Mouse (Mus musculus) CD4-positive, CD25-positive, alpha-beta regulatory T cell, adult 2 months (primary cell): ENCODE data around the gene Mpv17l2.

Source experiments
- DNase-seq: peaks from one replicate; pipeline ENCODE4 v3.0.0-alpha.2; 2012; ENCODE audit warnings: low read depth, low spot score

Mpv17l2 gene

DNA sequence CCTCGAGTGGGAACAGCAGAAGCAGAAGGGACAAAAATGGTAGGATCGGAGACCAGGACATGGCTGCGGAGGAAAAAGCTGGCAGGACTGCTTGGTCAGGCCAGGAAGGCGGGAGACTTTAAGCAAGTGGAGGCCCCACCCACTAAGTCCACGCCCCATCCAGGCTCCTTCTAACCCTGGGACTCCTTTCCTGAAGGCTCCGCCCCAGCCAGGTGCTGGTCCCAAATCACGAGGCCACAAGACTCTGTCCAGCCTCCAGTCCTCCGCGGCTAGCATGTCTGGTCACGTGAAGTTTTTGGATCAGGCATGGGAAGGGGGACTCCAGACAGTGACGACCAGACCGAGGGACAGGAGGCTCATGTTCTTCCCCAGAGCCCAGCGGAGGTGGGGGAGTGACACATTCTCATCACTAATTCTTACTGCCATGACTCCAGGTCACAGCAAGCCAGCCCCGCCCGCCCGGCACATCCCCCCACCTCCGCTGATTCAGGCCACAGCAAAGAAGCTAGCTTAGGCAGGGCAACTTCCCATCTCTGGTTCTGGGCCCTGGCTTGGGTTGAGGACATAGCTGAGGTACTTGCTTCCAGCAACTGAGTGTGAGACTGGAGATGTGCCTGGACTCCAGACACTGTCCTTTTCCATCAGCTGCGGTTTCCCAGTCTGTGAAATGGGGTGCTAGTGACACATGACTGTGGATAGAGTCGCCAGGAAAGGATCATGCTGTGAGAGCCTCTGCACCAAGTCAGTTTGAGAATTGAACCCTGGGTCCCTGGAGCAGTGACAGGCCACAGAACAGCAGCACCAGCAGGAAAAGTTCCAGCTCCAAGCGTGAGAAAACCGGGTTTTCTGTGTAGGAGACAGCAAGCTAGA lies 6.1 kb upstream of the Mpv17l2 start:
- peak; percentile 54 for DNase-seq

DNA sequence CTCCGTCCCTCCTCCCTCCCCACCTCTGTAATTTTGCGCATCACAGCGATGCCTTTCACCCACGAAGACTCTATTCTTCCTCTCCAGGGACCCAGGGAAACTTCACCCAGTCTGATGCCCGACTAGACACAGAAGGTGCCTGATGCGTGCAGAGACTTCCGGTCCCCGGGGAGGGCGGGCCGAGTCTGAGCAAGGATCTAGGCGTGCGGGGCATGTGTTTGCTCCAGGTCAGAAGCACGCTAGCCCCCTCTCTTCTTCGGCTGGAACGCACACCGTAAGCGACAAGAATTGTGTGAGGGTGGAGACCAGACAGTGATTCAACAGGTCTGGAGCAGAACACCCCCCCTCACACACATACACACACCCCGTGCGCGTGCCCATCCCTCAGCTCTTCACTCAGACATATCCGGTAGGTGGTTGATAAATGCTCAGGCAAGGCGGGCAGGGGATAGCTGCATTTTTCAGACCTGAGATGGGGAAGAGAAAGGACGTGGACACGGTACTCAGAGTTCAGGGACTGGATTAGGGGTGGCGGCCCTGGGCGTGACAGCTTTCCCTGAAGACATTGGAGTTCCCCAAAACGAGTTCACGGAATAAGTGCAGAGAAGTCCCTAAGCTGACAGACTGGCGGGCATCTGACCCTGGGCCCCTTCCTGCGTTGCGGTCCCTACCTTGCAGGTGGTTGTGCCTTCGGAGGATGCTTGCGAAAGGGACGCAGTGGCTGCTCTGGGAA lies 5.3 kb upstream of the Mpv17l2 start:
- DNase-seq: peak; percentile 81

DNA sequence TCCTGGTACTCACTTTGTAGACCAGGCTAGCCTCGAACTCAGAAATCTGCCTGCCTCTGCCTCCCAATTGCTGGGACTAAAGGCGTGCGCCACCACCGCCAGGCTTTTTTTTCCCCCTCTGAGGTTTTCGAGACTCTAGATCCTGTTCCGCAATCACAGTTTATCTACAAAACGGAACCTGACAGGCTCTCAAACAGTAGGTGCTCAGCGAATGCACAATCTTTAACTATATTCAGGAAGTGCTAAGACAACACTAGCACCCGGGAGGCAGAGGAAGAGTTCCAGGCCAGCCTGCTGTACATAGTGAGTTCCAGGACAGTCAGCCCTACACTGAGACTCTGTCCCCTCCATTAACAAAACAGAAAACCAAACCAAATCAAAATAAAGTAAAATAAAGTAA lies 4.6 kb upstream of the Mpv17l2 start:
- DNase-seq: no peak

DNA sequence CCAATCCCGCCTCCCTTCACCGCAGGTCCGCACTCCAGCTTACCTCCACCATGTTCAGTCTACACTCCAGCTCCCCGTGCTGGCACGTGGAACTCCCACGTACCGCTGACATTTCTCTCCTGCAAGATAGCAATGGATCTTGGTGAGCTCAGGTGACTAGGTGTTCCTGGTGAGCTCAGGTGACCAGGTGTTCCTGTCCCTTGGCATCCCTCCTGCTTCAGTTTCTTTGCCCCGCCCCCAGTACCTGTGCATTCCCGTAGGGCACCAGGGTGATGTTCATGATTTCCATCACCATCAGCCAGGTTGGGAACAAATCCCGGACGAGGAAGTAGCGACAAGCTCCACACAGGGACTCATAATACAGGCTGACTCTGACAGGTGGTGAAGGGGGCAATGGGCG lies 3.9 kb upstream of the Mpv17l2 start:
- no peak for DNase-seq

DNA sequence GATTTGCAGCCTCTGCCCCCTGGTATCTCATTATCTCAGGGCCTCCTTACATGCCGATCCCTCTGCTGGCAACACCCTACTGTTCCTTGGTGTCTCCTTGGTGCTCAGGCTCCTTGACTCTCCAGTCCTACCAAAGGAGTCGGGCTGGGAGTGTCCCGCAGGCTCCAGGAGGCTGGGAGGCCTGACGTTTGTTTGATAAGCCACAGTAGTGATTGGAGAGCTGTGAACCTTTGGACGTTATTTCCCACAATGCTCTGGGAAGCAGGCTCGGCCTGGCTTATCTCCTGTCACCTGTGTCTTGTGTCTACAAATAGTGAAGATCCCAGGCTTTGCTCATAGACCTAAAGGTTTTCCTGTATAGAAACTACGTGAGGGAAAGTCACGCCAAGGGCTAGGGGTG lies 3.3 kb upstream of the Mpv17l2 start:
- DNase-seq: no peak

DNA sequence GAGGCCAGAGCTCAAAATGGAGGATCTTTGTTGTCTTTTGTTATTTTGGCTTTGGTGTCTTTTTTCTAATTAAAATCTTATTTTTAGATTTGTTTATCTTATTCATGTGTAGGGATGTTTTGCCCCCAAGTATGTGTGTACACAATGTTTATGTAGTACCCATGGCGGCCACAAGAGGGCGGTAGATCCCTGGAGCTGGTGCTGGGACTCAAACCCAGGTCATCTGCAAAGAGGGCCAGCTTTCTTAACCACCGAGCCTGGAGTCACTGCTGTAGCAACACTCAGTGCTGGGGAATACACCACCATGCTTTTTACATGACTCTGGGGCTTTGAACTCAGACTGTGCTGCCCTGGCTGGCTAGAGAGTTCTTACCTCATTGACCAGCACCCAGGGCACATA lies 2.6 kb upstream of the Mpv17l2 start:
- peak; percentile 75 for DNase-seq

DNA sequence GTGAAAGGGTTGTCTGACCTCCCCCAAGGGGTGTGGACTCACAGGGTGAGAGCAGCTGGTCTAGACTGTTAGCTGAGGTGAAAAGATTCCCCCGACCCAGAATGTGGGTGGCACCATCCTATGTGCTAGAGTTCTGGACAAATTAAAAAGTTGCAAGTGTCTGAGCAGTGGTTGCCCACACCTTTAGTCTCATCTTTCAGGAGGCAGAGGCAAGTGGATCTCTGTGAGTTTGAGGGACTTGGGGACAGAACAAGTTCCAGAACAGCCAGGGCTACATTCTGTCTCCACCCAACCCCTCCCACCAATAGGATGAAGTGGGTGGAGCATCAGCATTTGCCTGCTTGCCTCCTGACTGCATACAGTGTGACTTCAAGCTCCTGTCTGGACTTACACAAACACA lies 1.4 kb upstream of the Mpv17l2 start:
- DNase-seq: no peak

DNA sequence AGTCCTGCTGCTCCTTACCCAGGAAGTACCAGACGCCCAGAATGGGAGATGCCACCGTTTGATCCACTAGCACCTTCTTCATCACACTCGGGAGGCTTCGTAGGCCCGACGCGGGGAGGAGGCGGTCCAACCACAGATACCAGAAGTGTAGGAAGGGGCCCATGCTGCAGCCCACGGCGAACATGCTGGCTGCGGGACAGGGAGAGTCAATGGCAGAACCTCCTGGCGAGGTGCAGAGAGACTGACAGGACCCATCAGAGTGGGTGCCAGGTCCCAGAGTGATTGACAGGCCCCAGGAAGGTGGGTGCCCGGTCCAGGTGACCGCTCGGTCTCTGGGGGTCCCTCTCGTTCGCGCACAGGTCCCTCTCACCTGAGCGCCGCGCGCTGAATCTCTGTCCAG lies 396 bp downstream of the Mpv17l2 start:
- peak; percentile 53 for DNase-seq

DNA sequence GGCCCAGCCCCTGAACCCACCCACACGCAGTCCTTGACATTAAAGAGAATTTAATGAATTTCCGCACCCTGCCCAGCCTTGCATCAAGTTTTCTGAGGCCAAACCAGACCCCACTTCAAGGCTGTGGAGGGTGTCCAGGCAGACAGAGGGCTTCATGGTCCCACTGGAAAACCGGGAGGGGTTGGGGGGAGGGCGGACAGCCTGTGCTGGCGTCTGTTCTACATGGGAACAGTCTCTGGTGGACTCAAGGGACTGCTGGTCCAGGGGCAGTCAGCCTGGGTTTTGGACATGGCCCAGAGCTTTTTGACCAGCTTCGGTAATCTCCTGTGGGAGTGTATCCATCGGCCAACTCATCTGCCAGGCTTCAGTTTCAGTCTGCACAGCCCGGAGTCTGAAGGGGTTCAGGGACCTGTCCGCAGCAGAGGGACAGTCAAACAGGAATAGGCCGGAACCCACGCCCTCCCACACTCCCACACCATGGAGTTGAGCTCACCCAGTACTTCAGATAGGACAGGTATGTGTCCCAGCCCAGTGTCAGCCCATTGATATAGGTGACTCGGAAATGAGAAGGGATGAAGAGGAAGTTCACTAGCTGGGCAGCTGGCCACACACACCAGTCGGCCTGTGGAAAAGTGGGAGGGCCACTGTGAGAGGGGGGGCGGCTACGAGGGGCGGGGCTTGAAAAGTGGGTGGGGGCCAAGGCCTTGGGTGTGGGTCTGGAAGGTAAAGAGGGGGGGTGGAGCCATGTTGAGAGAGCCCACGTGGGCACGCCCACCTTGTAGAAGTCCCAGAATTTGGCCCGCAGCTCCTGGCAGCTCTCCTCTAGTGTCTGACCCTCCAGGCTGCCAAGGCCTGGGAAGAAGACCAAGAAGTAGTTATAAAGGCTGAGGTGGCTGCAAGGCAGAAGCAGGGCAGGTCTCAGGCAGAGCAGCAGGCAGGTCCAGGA lies 1.9 kb downstream of the Mpv17l2 start:
- DNase-seq: no peak

DNA sequence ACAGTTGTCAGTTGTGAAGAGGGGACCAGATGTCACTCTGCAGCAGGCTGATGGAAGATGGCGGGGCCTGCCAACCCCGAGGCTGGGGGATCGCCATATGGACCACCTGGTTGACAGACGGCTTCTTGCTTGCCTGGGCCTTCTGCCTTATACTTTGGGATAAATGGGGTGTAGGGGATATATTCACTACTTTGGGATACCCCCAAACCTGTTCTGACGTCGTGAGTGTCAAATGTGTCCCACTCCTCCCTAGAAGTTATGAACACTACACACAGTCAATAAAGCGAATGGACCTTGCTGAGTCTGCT lies 2.5 kb downstream of the Mpv17l2 start:
- DNase-seq: no peak

DNA sequence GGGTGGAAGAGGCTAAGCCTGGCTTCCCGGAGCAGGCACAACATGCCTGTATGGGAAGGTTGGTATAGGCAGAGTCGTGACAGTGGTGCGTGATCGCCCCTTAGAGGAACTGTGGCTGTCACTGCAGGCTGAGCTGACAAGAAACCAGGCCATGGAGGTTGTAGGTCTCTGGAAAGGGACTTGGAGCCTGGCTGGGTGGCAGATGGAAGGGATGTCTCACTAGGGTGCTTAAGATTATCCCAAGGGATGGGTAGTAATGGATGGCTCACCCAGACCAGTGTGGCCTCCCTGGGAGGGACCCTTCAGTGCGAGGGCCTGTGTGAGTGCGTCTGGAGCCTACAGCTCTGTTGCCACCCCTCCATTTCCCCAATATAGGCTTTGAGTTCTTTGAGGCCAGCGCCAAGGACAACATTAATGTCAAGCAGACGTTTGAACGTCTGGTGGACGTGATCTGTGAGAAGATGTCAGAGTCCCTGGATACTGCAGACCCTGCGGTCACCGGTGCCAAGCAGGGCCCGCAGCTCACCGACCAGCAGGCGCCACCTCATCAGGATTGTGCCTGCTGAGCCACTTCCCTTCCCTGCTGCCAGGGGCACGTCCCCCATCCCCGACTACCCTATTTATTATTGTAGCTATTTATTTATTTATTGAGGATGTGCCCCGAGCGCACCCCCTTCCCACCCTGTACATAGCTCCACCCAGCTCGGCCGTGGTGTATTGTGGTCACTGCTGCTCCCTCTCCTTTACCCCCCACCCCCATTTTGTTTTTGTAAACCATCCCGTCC lies 3.0 kb downstream of the Mpv17l2 start:
- DNase-seq: peak; percentile 55

DNA sequence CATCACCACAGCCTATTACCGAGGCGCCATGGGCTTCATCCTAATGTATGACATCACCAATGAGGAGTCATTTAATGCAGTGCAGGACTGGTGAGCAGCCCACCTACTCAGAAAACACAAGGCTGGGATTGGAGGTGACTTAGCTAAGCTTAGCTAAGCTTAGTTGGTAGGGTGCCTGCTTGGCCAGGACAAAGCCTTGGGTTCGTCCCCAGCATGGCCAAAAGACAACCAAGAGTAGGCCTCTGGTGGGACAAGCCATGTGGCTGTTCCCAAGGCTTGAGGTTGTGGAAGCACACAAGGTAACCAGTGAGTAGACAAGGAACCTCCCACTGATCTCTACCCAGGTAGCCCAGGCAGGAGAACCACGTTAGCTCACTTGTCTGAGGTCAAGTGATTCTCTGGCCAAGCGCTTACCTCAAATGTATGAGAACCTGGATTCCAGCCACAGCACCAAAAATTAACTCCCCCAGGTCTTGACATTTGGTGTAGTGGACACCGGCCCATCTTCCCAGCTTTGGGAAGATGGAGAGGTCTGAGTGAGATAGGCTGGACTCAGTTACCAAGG lies 4.2 kb downstream of the Mpv17l2 start:
- no peak for DNase-seq

DNA sequence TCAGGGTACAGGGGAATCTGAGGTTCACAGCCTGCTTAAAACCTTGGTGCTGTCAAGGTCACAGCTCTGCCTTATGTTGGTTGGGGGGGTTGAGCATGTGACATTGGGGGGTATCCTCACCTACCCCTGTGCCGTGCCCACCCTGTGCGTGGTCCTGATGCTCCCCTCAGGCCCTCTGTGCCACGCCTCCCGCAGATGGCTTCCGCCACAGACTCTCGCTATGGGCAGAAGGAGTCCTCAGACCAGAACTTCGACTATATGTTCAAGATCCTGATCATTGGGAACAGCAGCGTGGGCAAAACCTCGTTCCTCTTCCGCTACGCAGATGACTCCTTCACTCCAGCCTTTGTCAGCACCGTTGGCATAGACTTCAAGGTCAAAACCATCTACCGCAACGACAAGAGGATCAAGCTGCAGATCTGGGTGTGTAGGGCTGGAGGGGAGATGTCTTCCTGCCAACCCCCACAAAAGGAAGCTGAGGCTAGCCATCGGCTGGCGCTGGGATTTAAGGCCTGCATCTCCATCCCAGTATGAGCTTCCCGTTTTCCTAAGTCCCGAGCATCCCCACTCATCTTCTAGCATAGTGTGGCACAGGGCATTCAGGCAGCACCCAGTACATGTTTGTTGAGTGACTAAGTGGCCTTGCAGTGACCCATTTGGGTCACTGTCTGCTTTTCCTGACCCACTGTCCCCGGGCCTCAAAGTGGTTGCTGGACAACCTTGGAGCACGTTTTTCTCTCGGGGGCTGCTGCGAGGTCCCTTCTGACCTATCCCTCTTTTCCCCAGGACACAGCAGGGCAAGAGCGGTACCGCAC lies 4.9 kb downstream of the Mpv17l2 start:
- no peak for DNase-seq

DNA sequence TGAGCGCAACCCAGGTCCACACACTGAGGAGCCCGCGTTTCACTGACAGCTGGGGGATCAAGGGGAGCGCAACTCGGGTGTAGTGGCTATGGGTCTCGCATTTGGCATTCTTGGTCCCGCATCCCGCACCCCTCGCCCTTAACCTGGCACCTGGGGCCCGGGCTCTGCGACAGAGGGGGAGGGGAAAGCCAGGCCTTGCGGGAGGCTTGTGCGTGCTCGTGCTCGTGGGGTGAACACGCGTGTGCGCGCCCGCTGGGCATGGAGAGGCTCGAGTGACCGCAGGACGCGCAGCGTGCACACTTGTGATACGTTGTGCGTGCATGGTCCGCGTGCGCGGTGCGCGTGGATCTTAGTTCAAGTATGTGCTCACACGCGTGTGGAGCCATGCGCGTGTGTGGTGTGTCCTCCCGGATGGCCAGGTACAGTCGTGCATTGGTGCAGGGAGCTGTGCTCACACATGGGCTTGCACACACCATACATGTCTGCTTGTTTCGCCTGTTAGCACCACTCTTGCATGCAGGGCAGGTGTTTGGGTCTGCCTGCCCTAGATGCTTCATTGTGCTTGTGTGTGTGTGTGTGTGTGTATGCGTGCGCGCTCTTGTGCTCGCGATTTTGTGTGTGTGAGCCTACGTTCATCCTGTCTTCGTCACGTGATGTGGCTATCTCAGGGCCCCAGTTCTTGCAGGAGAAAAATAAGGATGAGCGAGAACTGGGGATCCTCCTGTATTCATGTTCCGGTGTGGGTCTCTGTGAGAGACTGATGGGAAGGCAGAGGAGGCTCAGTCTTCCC lies 5.7 kb downstream of the Mpv17l2 start:
- DNase-seq: peak; percentile 66

DNA sequence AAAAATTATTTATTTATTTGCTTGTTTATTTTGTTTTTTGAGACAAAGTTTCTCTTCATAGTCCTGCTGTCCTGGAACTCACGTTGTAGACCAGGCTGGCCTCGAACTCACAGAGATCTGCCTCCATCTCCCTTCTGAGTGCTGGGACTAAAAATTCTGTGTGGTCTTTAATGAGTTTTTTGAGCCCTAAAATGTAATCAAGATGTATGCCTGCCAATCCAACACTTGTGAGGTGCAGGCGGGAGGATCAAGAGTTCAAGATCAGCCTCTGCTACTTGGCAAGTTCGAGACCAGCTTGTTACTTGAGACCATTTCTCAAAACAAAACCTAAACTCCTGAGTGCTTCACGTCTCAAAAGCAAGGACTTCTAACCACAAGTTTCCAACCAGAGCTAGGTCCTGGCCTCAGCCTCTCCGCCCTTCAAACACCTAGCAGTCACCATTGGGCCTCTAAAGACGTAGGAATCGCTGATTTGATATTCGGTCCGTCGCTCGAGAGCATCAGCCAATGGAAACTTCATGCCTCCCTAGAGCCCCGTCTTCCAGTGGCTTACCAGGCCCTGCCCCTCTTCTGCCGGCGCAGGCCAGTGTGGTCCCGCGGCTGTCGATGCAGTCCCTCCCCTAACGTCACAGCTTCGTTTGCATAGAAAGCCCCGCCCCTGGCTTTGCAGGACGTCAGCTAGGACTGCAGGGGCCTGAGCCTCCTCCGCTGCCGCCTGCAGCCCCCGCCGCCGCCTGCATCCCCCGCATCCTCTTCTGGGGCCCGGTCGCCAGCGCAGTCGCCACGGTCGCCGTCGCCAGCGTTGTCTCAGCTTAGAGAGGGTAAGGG lies 6.5 kb downstream of the Mpv17l2 start, which contains the start of gene Rab3a:
Gene Rab3a (plus strand): TSS at position 637 of the 828 bp plus-strand sequence.
- DNase-seq: peak; percentile 97

DNA sequence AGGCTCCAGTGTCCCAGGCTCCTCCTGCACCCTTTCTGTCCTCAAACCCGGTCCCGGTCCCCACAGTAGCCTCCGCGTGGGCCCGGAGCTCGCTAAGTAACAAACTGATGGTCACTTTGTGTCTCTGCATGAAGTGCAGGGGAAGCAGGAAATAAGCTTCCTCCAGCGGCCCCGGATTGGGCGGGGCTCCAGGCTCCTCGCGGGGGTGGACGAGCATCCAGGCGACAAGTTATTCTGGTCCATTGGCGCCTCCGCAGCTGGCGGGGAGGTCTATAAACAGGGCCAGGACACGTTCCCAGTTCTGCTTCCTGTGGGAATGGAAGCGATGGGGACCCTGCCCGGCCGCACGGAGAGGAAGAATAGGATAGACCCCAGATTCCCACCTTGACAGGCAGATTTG lies 7.6 kb downstream of the Mpv17l2 start:
- DNase-seq: peak; percentile 72

DNA sequence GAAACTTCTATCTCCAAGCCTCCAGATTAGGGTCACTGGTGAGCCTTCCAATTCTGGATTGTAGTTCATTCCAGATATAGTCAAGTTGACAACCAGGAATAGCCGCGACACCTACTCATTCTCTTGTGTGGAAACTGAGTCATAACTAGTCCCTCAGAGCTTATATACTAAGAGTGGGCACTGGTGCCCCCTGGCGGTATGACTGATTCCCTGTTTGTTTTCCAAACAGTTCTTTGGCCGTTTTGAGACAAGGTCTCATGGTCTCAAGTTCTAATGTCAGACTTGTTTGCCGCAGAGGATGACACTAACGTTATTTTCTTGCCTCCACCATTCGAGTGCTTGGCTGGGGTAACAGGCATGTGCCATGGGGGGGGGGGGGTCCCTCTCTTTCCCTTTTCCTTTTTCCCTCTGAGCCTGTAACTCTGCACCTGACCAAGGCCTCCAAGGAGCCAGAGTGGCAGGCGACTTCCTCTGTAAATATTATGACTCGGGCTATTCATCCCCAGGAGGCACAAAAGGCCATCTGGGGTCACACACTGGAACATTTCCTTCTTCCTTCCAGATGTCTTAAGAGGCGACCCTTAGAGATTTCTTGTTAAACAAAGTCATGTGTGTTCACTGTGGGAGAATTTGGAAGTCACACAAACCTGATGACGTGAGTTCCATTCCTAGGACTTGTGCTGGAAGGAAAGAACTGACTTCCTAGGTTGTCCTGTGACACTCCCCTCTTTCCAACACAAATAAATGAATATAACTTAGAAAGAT lies 8.6 kb downstream of the Mpv17l2 start:
- DNase-seq: peak; percentile 83
